Mouse (Mus musculus): Measurements from ENCODE around the gene Pnliprp2. TPM values are rescaled to one million over a fixed set of nuclear protein-coding genes. Genes with fewer than 3 reads are reported as not detected.

Pnliprp2 gene
- total and polyA plus RNA-seq, 3 experiments: not detected

- Histone ChIP-seq H3K27ac (ENCODE audit: control insufficient read depth, low read depth, low read length) (no peak overlapping the region), H3K4me3 (ENCODE audit: control insufficient read depth in 1 of 2, insufficient read depth in 1 of 2, low read depth in 2 of 2, low read length in 2 of 2) (no peak overlapping the region), H3K9ac (ENCODE audit: control insufficient read depth, low read depth, low read length, poor library complexity, severe bottlenecking) (no peak overlapping the region), H3K9me3 (replicated peaks; ENCODE audit: insufficient read depth, low read length) (no peaks in the 10 kb centered on the region), H3K36me3 (ENCODE audit: control insufficient read depth in 1 of 2, insufficient read depth in 2 of 2, low read length in 2 of 2) (no peaks in the 10 kb centered on the region), H3K27me3 (ENCODE audit: control insufficient read depth in 1 of 2, insufficient read depth in 2 of 2, low read length in 2 of 2) (no peaks in the 10 kb centered on the region), H3K4me1 (ENCODE audit: control insufficient read depth in 1 of 2, insufficient read depth in 2 of 2, low read length in 2 of 2) (no peaks in the 10 kb centered on the region), H3K79me2 (ENCODE audit: control insufficient read depth, insufficient read depth, low read length, poor library complexity) (no peaks in the 10 kb centered on the region)
- TF ChIP-seq USF2 (IDR thresholded peaks at IDR 0.05; ENCODE audit: borderline replicate concordance in 1 of 2, insufficient read depth in 1 of 2, low read depth in 1 of 2, low read length in 2 of 2): no peak
- no peak for TF ChIP-seq ELF1 (IDR thresholded peaks at IDR 0.05; ENCODE audit: low read depth, low read length)
- no peak for TF ChIP-seq ZMIZ1 (IDR thresholded peaks at IDR 0.05; ENCODE audit: low read depth, low read length)
- TF ChIP-seq NELFE (IDR thresholded peaks at IDR 0.05; ENCODE audit: low read depth, low read length): no peak
- no peak for TF ChIP-seq MEF2A (IDR thresholded peaks at IDR 0.05; ENCODE audit: extremely low read depth, insufficient replicate concordance, low read depth, low read length, poor library complexity, severe bottlenecking)
- TF ChIP-seq GABPA (IDR thresholded peaks at IDR 0.05; ENCODE audit: low read depth, low read length): no peak
- TF ChIP-seq CHD2 (IDR thresholded peaks at IDR 0.05; ENCODE audit: low read length): no peak
- no peak for TF ChIP-seq POLR2AphosphoS5 (IDR thresholded peaks at IDR 0.05; ENCODE audit: borderline replicate concordance, low read depth, low read length)
- no peak for TF ChIP-seq MXI1 (IDR thresholded peaks at IDR 0.05; ENCODE audit: low read depth, low read length)
- TF ChIP-seq KAT2A (conservative IDR thresholded peaks at IDR 0.05; ENCODE audit: low read depth, low read length): no peak
- no peak for TF ChIP-seq EP300 (IDR thresholded peaks at IDR 0.05; ENCODE audit: low read depth in 1 of 2, low read length in 2 of 2)
- TF ChIP-seq MAZ (IDR thresholded peaks at IDR 0.05; ENCODE audit: low read depth, low read length): no peak
- TF ChIP-seq CTCF (IDR thresholded peaks at IDR 0.05 in 2 of 3, conservative IDR thresholded peaks at IDR 0.05 in 1 of 3; ENCODE audit: control insufficient read depth in 1 of 3, insufficient read depth in 1 of 3, low read depth in 2 of 3, low read length in 3 of 3, poor library complexity in 1 of 3, severe bottlenecking in 1 of 3): no peak
- TF ChIP-seq SIN3A (IDR thresholded peaks at IDR 0.05; ENCODE audit: low read length): no peak
- no peak for TF ChIP-seq MAFK (IDR thresholded peaks at IDR 0.05; ENCODE audit: borderline replicate concordance, low read depth, low read length)
- no peak for TF ChIP-seq RAD21 (IDR thresholded peaks at IDR 0.05; ENCODE audit: low read depth, low read length)
- no peak for TF ChIP-seq BHLHE40 (IDR thresholded peaks at IDR 0.05; ENCODE audit: borderline replicate concordance, low read depth, low read length)
- no peak for TF ChIP-seq UBTF (IDR thresholded peaks at IDR 0.05; ENCODE audit: borderline replicate concordance, insufficient read depth, low read depth, low read length)
- DNase-seq (ENCODE audit: low read depth, low spot score): no peak
Observed at GRCm38 (mm10) chr19:58795114-58795669, 35.7 kb downstream of the Pnliprp2 start.

GRCm38 (mm10) chr19:58805191-58805779, 45.8 kb downstream of the Pnliprp2 start:
- DNase-seq (ENCODE audit: low read depth, low spot score): no peak
- TF ChIP-seq RCOR1 (IDR thresholded peaks at IDR 0.05; ENCODE audit: low read depth, low read length): no peak
- TF ChIP-seq ETS1 (IDR thresholded peaks at IDR 0.05; ENCODE audit: low read depth, low read length): no peak
- no peak for TF ChIP-seq TAL1 (IDR thresholded peaks at IDR 0.05; ENCODE audit: low read length)
- no peak for TF ChIP-seq JUND (IDR thresholded peaks at IDR 0.05; ENCODE audit: low read depth, low read length)
- no peak for TF ChIP-seq BHLHE40 (IDR thresholded peaks at IDR 0.05; ENCODE audit: borderline replicate concordance, low read depth, low read length)
- no peak for TF ChIP-seq CHD2 (IDR thresholded peaks at IDR 0.05; ENCODE audit: low read length)
- no peak for TF ChIP-seq SIN3A (IDR thresholded peaks at IDR 0.05; ENCODE audit: low read length)
- no peak for TF ChIP-seq ZNF384 (IDR thresholded peaks at IDR 0.05; ENCODE audit: low read depth, low read length)
- TF ChIP-seq MAX (IDR thresholded peaks at IDR 0.05; ENCODE audit: low read length): no peak
- no peak for TF ChIP-seq MXI1 (IDR thresholded peaks at IDR 0.05; ENCODE audit: low read depth, low read length)
- TF ChIP-seq MYB (IDR thresholded peaks at IDR 0.05; ENCODE audit: low read depth, low read length): no peak
- no peak for TF ChIP-seq MAZ (IDR thresholded peaks at IDR 0.05; ENCODE audit: low read depth, low read length)
- no peak for TF ChIP-seq ELF1 (IDR thresholded peaks at IDR 0.05; ENCODE audit: low read depth, low read length)
- no peak for TF ChIP-seq NRF1 (IDR thresholded peaks at IDR 0.05; ENCODE audit: insufficient read depth, low read depth, low read length, poor library complexity, severe bottlenecking)
- TF ChIP-seq RAD21 (IDR thresholded peaks at IDR 0.05; ENCODE audit: low read depth, low read length): no peak
- TF ChIP-seq E2F4 (IDR thresholded peaks at IDR 0.05; ENCODE audit: borderline replicate concordance, low read depth, low read length): no peak
- no peak for TF ChIP-seq GABPA (IDR thresholded peaks at IDR 0.05; ENCODE audit: low read depth, low read length)
- TF ChIP-seq NELFE (IDR thresholded peaks at IDR 0.05; ENCODE audit: low read depth, low read length): no peak

More at GRCm38 (mm10) chr19:58805191-58805779, 45.8 kb downstream of the Pnliprp2 start:
- H3K27me3 ChIP-seq (ENCODE audit: control insufficient read depth in 1 of 2, insufficient read depth in 2 of 2, low read length in 2 of 2): no peaks in the 10 kb centered on the region
- no peak overlapping the region for H3K27ac ChIP-seq (ENCODE audit: control insufficient read depth, low read depth, low read length)
- no peaks in the 10 kb centered on the region for H3K9me3 ChIP-seq (replicated peaks; ENCODE audit: insufficient read depth, low read length)
- no peaks in the 10 kb centered on the region for H3K4me1 ChIP-seq (ENCODE audit: control insufficient read depth in 1 of 2, insufficient read depth in 2 of 2, low read length in 2 of 2)
- no peaks in the 10 kb centered on the region for H3K79me2 ChIP-seq (ENCODE audit: control insufficient read depth, insufficient read depth, low read length, poor library complexity)
- no peak overlapping the region for H3K9ac ChIP-seq (ENCODE audit: control insufficient read depth, low read depth, low read length, poor library complexity, severe bottlenecking)
- no peak overlapping the region for H3K4me3 ChIP-seq (ENCODE audit: control insufficient read depth in 1 of 2, insufficient read depth in 1 of 2, low read depth in 2 of 2, low read length in 2 of 2)
- H3K36me3 ChIP-seq (ENCODE audit: control insufficient read depth in 1 of 2, insufficient read depth in 2 of 2, low read length in 2 of 2): no peaks in the 10 kb centered on the region
